Comparison of ENCODE assay signal across 30 mouse cellular contexts in the genomic region with DNA sequence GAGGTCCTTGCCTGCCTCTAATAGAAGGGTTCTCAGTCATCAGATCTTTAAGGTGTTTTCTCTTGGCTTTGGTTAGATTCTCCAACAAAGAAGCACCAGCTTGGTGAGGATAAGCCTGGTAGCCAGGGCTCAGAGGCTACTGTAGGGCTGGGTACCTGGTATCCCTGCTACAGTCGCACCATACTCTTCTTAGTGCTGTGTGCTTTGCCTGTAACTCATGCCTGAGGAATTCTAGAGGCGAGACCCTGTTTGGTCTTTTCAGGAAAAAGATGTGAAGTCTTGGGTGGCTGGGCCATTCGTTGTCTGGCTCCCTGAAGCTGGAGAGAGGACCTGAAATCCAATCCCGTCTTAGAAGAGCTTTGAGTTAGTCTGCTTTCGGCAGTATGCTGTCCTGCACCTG.
DNase-seq lines count a peak whose midpoint lies in the region; ATAC-seq lines count a peak whose summit lies in the region.
"Had no signal": no experiment of that assay in that cellular context is flagged by ENCODE, and none has a peak within 500 bp of the region (broad histone marks: within the 10 kb centered on the region; RNA-seq: fewer than 3 reads in every experiment).

No protein-coding gene starts in this region.

- no peak overlapping the region for H3K27ac ChIP-seq in forebrain, embryonic 11.5 days (ENCODE audit: low read depth, low read length)
- no peak overlapping the region for H3K27ac ChIP-seq in forebrain, embryonic 12.5 days
- no peak overlapping the region for H3K27ac ChIP-seq in hindbrain, embryonic 13.5 days
- no peak overlapping the region for H3K27ac ChIP-seq in hindbrain, embryonic 16.5 days (ENCODE audit: low read depth, low read length)
- 0 out of 2 replicates have a peak overlapping the region, but pooled peaks have one; percentile 49 for H3K27ac ChIP-seq in embryonic facial prominence, embryonic 10.5 days (replicated peaks)
- H3K27ac ChIP-seq in midbrain, embryonic 12.5 days (replicated peaks) = no peak overlapping the region
- H3K27ac ChIP-seq: embryonic facial prominence, embryonic 15.5 days; heart, embryonic 10.5 days; heart, embryonic 15.5 days; kidney, embryonic 15.5 days; layer of hippocampus, adult 2 months; left cerebral cortex, adult 2 months; limb, embryonic 13.5 days; lung, embryonic 15.5 days had no signal

- no peak for ATAC-seq in forebrain, embryonic 11.5 days (replicated peaks; ENCODE audit: low FRiP score)
- ATAC-seq in forebrain, embryonic 12.5 days (ENCODE audit: low FRiP score) = no peak
- no peak for ATAC-seq in hindbrain, embryonic 13.5 days (ENCODE audit: low FRiP score)
- no peak for ATAC-seq in hindbrain, embryonic 16.5 days
- ATAC-seq in midbrain, embryonic 12.5 days (ENCODE audit: low FRiP score, low read depth) = no peak
- ATAC-seq: Patski had no signal

- no peaks in the 10 kb centered on the region for H3K9me3 ChIP-seq in forebrain, embryonic 11.5 days (ENCODE audit: control insufficient read depth, low read length)
- no peaks in the 10 kb centered on the region for H3K9me3 ChIP-seq in forebrain, embryonic 12.5 days
- no peaks in the 10 kb centered on the region for H3K9me3 ChIP-seq in hindbrain, embryonic 13.5 days
- H3K9me3 ChIP-seq in hindbrain, embryonic 16.5 days (ENCODE audit: control insufficient read depth, low read length) = no peaks in the 10 kb centered on the region
- no peaks in the 10 kb centered on the region for H3K9me3 ChIP-seq in embryonic facial prominence, embryonic 10.5 days
- H3K9me3 ChIP-seq in midbrain, embryonic 12.5 days = no peaks in the 10 kb centered on the region
- H3K9me3 ChIP-seq: embryonic facial prominence, embryonic 15.5 days; heart, embryonic 10.5 days; heart, embryonic 15.5 days; kidney, embryonic 15.5 days; limb, embryonic 13.5 days; lung, embryonic 15.5 days had no signal

- 0 out of 2 replicates have a peak overlapping the region, but pooled peaks have one; percentile 12 for H3K9ac ChIP-seq in forebrain, embryonic 11.5 days (ENCODE audit: low read length)
- no peak overlapping the region for H3K9ac ChIP-seq in forebrain, embryonic 12.5 days
- H3K9ac ChIP-seq in hindbrain, embryonic 13.5 days = no peak overlapping the region
- H3K9ac ChIP-seq in hindbrain, embryonic 16.5 days (ENCODE audit: low read depth, low read length) = no peak overlapping the region
- H3K9ac ChIP-seq in midbrain, embryonic 12.5 days (replicated peaks) = peak overlapping the region; percentile 12; the same call in 1 of the 2 replicates
- H3K9ac ChIP-seq: embryonic facial prominence, embryonic 15.5 days; heart, embryonic 15.5 days; kidney, embryonic 15.5 days; limb, embryonic 13.5 days; lung, embryonic 15.5 days had no signal

- no peak overlapping the region for H3K4me3 ChIP-seq in forebrain, embryonic 11.5 days (ENCODE audit: low read depth, low read length)
- no peak overlapping the region for H3K4me3 ChIP-seq in forebrain, embryonic 12.5 days (replicated peaks)
- H3K4me3 ChIP-seq in hindbrain, embryonic 13.5 days = no peak overlapping the region
- no peak overlapping the region for H3K4me3 ChIP-seq in hindbrain, embryonic 16.5 days (ENCODE audit: low read length)
- H3K4me3 ChIP-seq in embryonic facial prominence, embryonic 10.5 days = no peak overlapping the region
- H3K4me3 ChIP-seq in midbrain, embryonic 12.5 days = no peak overlapping the region
- H3K4me3 ChIP-seq: embryonic facial prominence, embryonic 15.5 days; heart, embryonic 10.5 days; heart, embryonic 15.5 days; kidney, embryonic 15.5 days; layer of hippocampus, adult 2 months; left cerebral cortex, adult 2 months; limb, embryonic 13.5 days; lung, embryonic 15.5 days had no signal

- no peaks in the 10 kb centered on the region for H3K36me3 ChIP-seq in forebrain, embryonic 11.5 days (ENCODE audit: control insufficient read depth, insufficient read depth, low read length)
- H3K36me3 ChIP-seq in forebrain, embryonic 12.5 days (replicated peaks) = no peaks in the 10 kb centered on the region
- H3K36me3 ChIP-seq in hindbrain, embryonic 13.5 days = no peaks in the 10 kb centered on the region
- no peaks in the 10 kb centered on the region for H3K36me3 ChIP-seq in hindbrain, embryonic 16.5 days (ENCODE audit: control insufficient read depth, insufficient read depth, low read length)
- no peaks in the 10 kb centered on the region for H3K36me3 ChIP-seq in embryonic facial prominence, embryonic 10.5 days (replicated peaks)
- H3K36me3 ChIP-seq in midbrain, embryonic 12.5 days = no peaks in the 10 kb centered on the region
- H3K36me3 ChIP-seq: embryonic facial prominence, embryonic 15.5 days; heart, embryonic 10.5 days; heart, embryonic 15.5 days; kidney, embryonic 15.5 days; limb, embryonic 13.5 days; lung, embryonic 15.5 days had no signal

- no peaks in the 10 kb centered on the region for H3K27me3 ChIP-seq in forebrain, embryonic 11.5 days (ENCODE audit: control insufficient read depth, insufficient read depth, low read length)
- H3K27me3 ChIP-seq in forebrain, embryonic 12.5 days = 0 out of 2 replicates have a peak, but pooled peaks cover 10% of the 10 kb centered on the region
- H3K27me3 ChIP-seq in hindbrain, embryonic 13.5 days = peaks cover 5% of the 10 kb centered on the region; the same call in 1 of the 2 replicates
- H3K27me3 ChIP-seq in hindbrain, embryonic 16.5 days (replicated peaks; ENCODE audit: control insufficient read depth, insufficient read depth, low read length) = no peaks in the 10 kb centered on the region
- H3K27me3 ChIP-seq in embryonic facial prominence, embryonic 10.5 days (replicated peaks; ENCODE audit: low read depth, poor library complexity, severe bottlenecking) = no peaks in the 10 kb centered on the region
- peaks cover 5% of the 10 kb centered on the region; the same call in 1 of the 2 replicates for H3K27me3 ChIP-seq in midbrain, embryonic 12.5 days
- H3K27me3 ChIP-seq: embryonic facial prominence, embryonic 15.5 days; heart, embryonic 15.5 days; kidney, embryonic 15.5 days; limb, embryonic 13.5 days; lung, embryonic 15.5 days; megakaryocyte, embryonic 14.5 days; Patski had no signal

- H3K4me1 ChIP-seq in forebrain, embryonic 11.5 days (replicated peaks; ENCODE audit: control insufficient read depth, insufficient read depth, low read length) = peaks cover 26% of the 10 kb centered on the region
- peaks cover 42% of the 10 kb centered on the region for H3K4me1 ChIP-seq in forebrain, embryonic 12.5 days
- H3K4me1 ChIP-seq in hindbrain, embryonic 13.5 days (replicated peaks) = peaks cover 34% of the 10 kb centered on the region
- peaks cover 7% of the 10 kb centered on the region for H3K4me1 ChIP-seq in hindbrain, embryonic 16.5 days (ENCODE audit: control insufficient read depth, insufficient read depth, low read depth, low read length)
- H3K4me1 ChIP-seq in embryonic facial prominence, embryonic 10.5 days = peaks cover 42% of the 10 kb centered on the region
- peaks cover 42% of the 10 kb centered on the region for H3K4me1 ChIP-seq in midbrain, embryonic 12.5 days
- H3K4me1 ChIP-seq: heart, embryonic 15.5 days; lung, embryonic 15.5 days; megakaryocyte, embryonic 14.5 days had no signal

- DNase-seq in forebrain, embryonic 11.5 days (ENCODE audit: low spot score) = no peak
- DNase-seq in embryonic facial prominence, embryonic 10.5 days (ENCODE audit: low spot score) = no peak
- DNase-seq in testis, postnatal 14 days (ENCODE audit: low spot score) = no peak
- no peak for DNase-seq in adrenal gland, postnatal 36 days
- DNase-seq: adrenal gland, postnatal 25 days; cerebellum, adult 18-20 months; cerebellum, postnatal 10 days; gastrocnemius, postnatal 10 days; kidney, adult 18-20 months; kidney, postnatal 36 days; lung, postnatal 36 days; right cerebral cortex, postnatal 25 days; spleen, adult 18-20 months; thymus, adult 18-20 months; thymus, postnatal 25 days had no signal

- H3K4me2 ChIP-seq in forebrain, embryonic 11.5 days (ENCODE audit: low read depth, low read length, severe bottlenecking) = no peak overlapping the region; the same call in 1 of the 2 replicates
- H3K4me2 ChIP-seq in forebrain, embryonic 12.5 days = no peak overlapping the region
- H3K4me2 ChIP-seq in hindbrain, embryonic 13.5 days = peak overlapping the region; percentile 36
- H3K4me2 ChIP-seq in hindbrain, embryonic 16.5 days (ENCODE audit: low read length) = no peak overlapping the region
- peak overlapping the region; percentile 45 for H3K4me2 ChIP-seq in midbrain, embryonic 12.5 days (replicated peaks)
- H3K4me2 ChIP-seq: embryonic facial prominence, embryonic 15.5 days; heart, embryonic 15.5 days; liver, embryonic 11.5 days; lung, embryonic 15.5 days had no signal

- WGBS in forebrain, embryonic 11.5 days = 50% methylated on average over 5 of the region's 5 CpGs
- WGBS in forebrain, embryonic 12.5 days = 52% methylated on average over 5 of the region's 5 CpGs
- 66% methylated on average over 5 of the region's 5 CpGs for WGBS in hindbrain, embryonic 13.5 days
- WGBS in hindbrain, embryonic 16.5 days = 76% methylated on average over 5 of the region's 5 CpGs
- 59% methylated on average over 5 of the region's 5 CpGs for WGBS in embryonic facial prominence, embryonic 10.5 days
- 54% methylated on average over 5 of the region's 5 CpGs for WGBS in midbrain, embryonic 12.5 days

Comparison
In these comparisons a context has a peak if more than half of its experiments do, and no peak if none do; other contexts are left out.
1. H3K4me2 ChIP-seq: peak in hindbrain, embryonic 13.5 days (single experiment) and midbrain, embryonic 12.5 days (single experiment); none in forebrain, embryonic 11.5 days (single experiment), forebrain, embryonic 12.5 days (single experiment) and hindbrain, embryonic 16.5 days (single experiment).
2. H3K9ac ChIP-seq: peak in forebrain, embryonic 11.5 days (single experiment) and midbrain, embryonic 12.5 days (single experiment); none in forebrain, embryonic 12.5 days (single experiment), hindbrain, embryonic 13.5 days (single experiment) and hindbrain, embryonic 16.5 days (single experiment).